Mouse (Mus musculus) embryonic fibroblast, embryonic 13.5 days (primary cell): ENCODE measurements around the gene Adtrp. TPM values are rescaled to one million over a fixed set of nuclear protein-coding genes. Genes with fewer than 3 reads are reported as not detected.

Experiments
- H3K27ac ChIP-seq: 2 replicates; pipeline ENCODE4 v1.5.1; 2012; ENCODE audit warnings: low read length, control low read depth, inconsistent platforms; ENCODE audit not compliant: insufficient read depth
- H3K4me1 ChIP-seq: 2 replicates; pipeline ENCODE4 v1.6.1; 2011; ENCODE audit warnings: low read length; ENCODE audit not compliant: control insufficient read depth, insufficient read depth
- H3K4me3 ChIP-seq: 2 replicates; pipeline ENCODE4 v1.5.1; 2011; ENCODE audit warnings: mild to moderate bottlenecking, control low read depth, low read length; ENCODE audit not compliant: insufficient read depth
- CTCF ChIP-seq: IDR thresholded peaks from 2 replicates; pipeline ENCODE4 v1.5.1; 2011; ENCODE audit warnings: mild to moderate bottlenecking, control low read depth, low read length, moderate library complexity, borderline replicate concordance; ENCODE audit not compliant: insufficient read depth
- POLR2A ChIP-seq: IDR thresholded peaks from 2 replicates; pipeline ENCODE4 v1.6.1; 2011; ENCODE audit warnings: low read depth, mild to moderate bottlenecking, control low read depth, low read length, moderate library complexity
- polyA plus RNA-seq: library from polyadenylated mRNA; stranded (reverse); fragments of >200 nt; gene quantifications from 2 replicates; pipeline ENCODE4 v1.2.4, GENCODE M21; 2011; ENCODE audit warnings: low read depth; ENCODE audit not compliant: missing spikeins, insufficient read length

Adtrp gene
- polyA plus RNA-seq, 1 experiment, result 0.21 TPM

GRCm38 (mm10) chr13:41760484-41760883, 87.0 kb downstream of the Adtrp start:
- no peaks in the 10 kb centered on the region for H3K4me1 ChIP-seq
- TF ChIP-seq POLR2A (no peak), CTCF (no peak)
- no peak overlapping the region for H3K4me3 ChIP-seq
- no peak overlapping the region for H3K27ac ChIP-seq

- Histone ChIP-seq H3K27ac (no peak overlapping the region), H3K4me3 (no peak overlapping the region), H3K4me1 (no peaks in the 10 kb centered on the region)
- no peak for TF ChIP-seq POLR2A
- TF ChIP-seq CTCF, result no peak
Observed at GRCm38 (mm10) chr13:41758550-41759465, 88.7 kb downstream of the Adtrp start.

GRCm38 (mm10) chr13:41753114-41753513, 94.4 kb downstream of the Adtrp start:
- no peak overlapping the region for H3K4me3 ChIP-seq
- no peak for TF ChIP-seq CTCF
- no peak for TF ChIP-seq POLR2A
- H3K27ac ChIP-seq, result no peak overlapping the region
- H3K4me1 ChIP-seq, result peaks cover 10% of the 10 kb centered on the region

GRCm38 (mm10) chr13:41750481-41750880, 97.0 kb downstream of the Adtrp start:
- Histone ChIP-seq H3K4me3 (no peak overlapping the region), H3K27ac (no peak overlapping the region), H3K4me1 (peaks cover 10% of the 10 kb centered on the region)
- TF ChIP-seq POLR2A (no peak), CTCF (no peak)

GRCm38 (mm10) chr13:41748866-41749265, 98.6 kb downstream of the Adtrp start:
- no peak overlapping the region for H3K27ac ChIP-seq
- TF ChIP-seq CTCF (no peak), POLR2A (no peak)

GRCm38 (mm10) chr13:41747691-41748090, 99.8 kb downstream of the Adtrp start:
- Histone ChIP-seq H3K4me3 (no peak overlapping the region), H3K27ac (no peak overlapping the region), H3K4me1 (peaks cover 10% of the 10 kb centered on the region)
- TF ChIP-seq POLR2A (no peak), CTCF (no peak)

More at GRCm38 (mm10) chr13:41748866-41749265, 98.6 kb downstream of the Adtrp start:
- peaks cover 10% of the 10 kb centered on the region for H3K4me1 ChIP-seq
- H3K4me3 ChIP-seq, result no peak overlapping the region

- Histone ChIP-seq H3K4me1 (peaks cover 10% of the 10 kb centered on the region), H3K4me3 (no peak overlapping the region), H3K27ac (no peak overlapping the region)
- TF ChIP-seq CTCF (no peak), POLR2A (no peak)
Observed at GRCm38 (mm10) chr13:41746971-41747615, 100.4 kb downstream of the Adtrp start.

- TF ChIP-seq CTCF, result no peak
- TF ChIP-seq POLR2A, result no peak
- H3K4me3 ChIP-seq, result no peak overlapping the region
- no peak overlapping the region for H3K27ac ChIP-seq
- no peaks in the 10 kb centered on the region for H3K4me1 ChIP-seq
Observed at GRCm38 (mm10) chr13:41740456-41741085, 106.9 kb downstream of the Adtrp start.

- Histone ChIP-seq H3K4me1 (no peaks in the 10 kb centered on the region), H3K27ac (no peak overlapping the region), H3K4me3 (no peak overlapping the region)
- TF ChIP-seq POLR2A (no peak), CTCF (no peak)
Observed at GRCm38 (mm10) chr13:41737628-41738309, 109.7 kb downstream of the Adtrp start.
